Mouse (Mus musculus): Measurements from ENCODE around the gene Bpifb4.

- TF ChIP-seq CTCF (IDR thresholded peaks at IDR 0.05; ENCODE audit: low read depth): peak; percentile 57
- no peak for TF ChIP-seq EP300 (IDR thresholded peaks at IDR 0.05; ENCODE audit: low read depth)
Observed at GRCm38 (mm10) chr2:153943537-153943936, 5.5 kb downstream of the Bpifb4 start.
